Mouse (Mus musculus) MEL (cell line): ENCODE results near the gene Il6ra. TPM values are rescaled to one million over a fixed set of nuclear protein-coding genes. Genes with fewer than 3 reads are reported as not detected.
A peak's percentile ranks its signal among the peaks of the same experiment; 100 is the strongest.

Experiments
- DNase-seq: peaks from one replicate; pipeline ENCODE4 v3.0.0; 2011; ENCODE audit warnings: low read depth, low spot score
- H3K27ac ChIP-seq: 2 replicates; pipeline ENCODE4 v1.5.1; 2012; ENCODE audit warnings: low read depth, mild to moderate bottlenecking, control low read depth, low read length, moderate library complexity; ENCODE audit not compliant: control insufficient read depth
- H3K27me3 ChIP-seq, 2 experiments: fragments of 150-350 bp in 1 of 2; sonication (generic) in 1 of 2; 2 replicates each; pipeline ENCODE4 v1.6.1; 2012; ENCODE audit warnings: low read length in 2 of 2, mild to moderate bottlenecking in 2 of 2, improper control_type of control experiment in 1 of 2, moderate library complexity in 1 of 2; ENCODE audit not compliant: insufficient read depth in 2 of 2, control insufficient read depth in 1 of 2
- H3K36me3 ChIP-seq, 2 experiments: 2 replicates each; pipeline ENCODE4 v1.6.1; 2012 to 2014; ENCODE audit warnings: low read length in 2 of 2, improper control_type of control experiment in 1 of 2, inconsistent platforms in 1 of 2, mild to moderate bottlenecking in 1 of 2; ENCODE audit not compliant: insufficient read depth in 2 of 2, control insufficient read depth in 1 of 2
- H3K4me1 ChIP-seq, 2 experiments: fragments of 150-350 bp in 1 of 2; sonication (generic) in 1 of 2; 2 replicates each; pipeline ENCODE4 v1.6.1; 2012; ENCODE audit warnings: low read length in 2 of 2, improper control_type of control experiment in 1 of 2, mild to moderate bottlenecking in 1 of 2; ENCODE audit not compliant: insufficient read depth in 2 of 2, control insufficient read depth in 1 of 2
- H3K4me3 ChIP-seq, 2 experiments: fragments of 150-350 bp in 1 of 2; sonication (generic) in 1 of 2; 2 replicates each; pipeline ENCODE4 v1.5.1; 2012; ENCODE audit warnings: low read depth in 2 of 2, low read length in 2 of 2, mild to moderate bottlenecking in 2 of 2, moderate library complexity in 2 of 2, control low read depth in 1 of 2, improper control_type of control experiment in 1 of 2; ENCODE audit not compliant: control insufficient read depth in 1 of 2, insufficient read depth in 1 of 2
- H3K79me2 ChIP-seq: 2 replicates; pipeline ENCODE4 v1.6.1; 2012; ENCODE audit warnings: mild to moderate bottlenecking, low read length, moderate library complexity; ENCODE audit not compliant: control insufficient read depth, poor library complexity, insufficient read depth
- H3K9ac ChIP-seq: 2 replicates; pipeline ENCODE4 v1.6.1; 2012; ENCODE audit warnings: low read depth, mild to moderate bottlenecking, control low read depth, low read length, moderate library complexity; ENCODE audit not compliant: control insufficient read depth, poor library complexity, severe bottlenecking
- H3K9me3 ChIP-seq: fragments of 150-350 bp; sonication (generic); replicated peaks from 2 replicates; pipeline ENCODE4 v1.6.1; 2012; ENCODE audit warnings: mild to moderate bottlenecking, low read length, improper control_type of control experiment, moderate library complexity; ENCODE audit not compliant: insufficient read depth
- CHD1 ChIP-seq: IDR thresholded peaks from 2 replicates; pipeline ENCODE4 v1.6.1; 2012; ENCODE audit warnings: low read depth, mild to moderate bottlenecking, inconsistent platforms, low read length, improper control_type of control experiment
- CHD2 ChIP-seq: IDR thresholded peaks from 2 replicates; pipeline ENCODE4 v1.6.1; 2011; ENCODE audit warnings: low read length, improper control_type of control experiment
- E2F4 ChIP-seq: IDR thresholded peaks from 2 replicates; pipeline ENCODE4 v1.6.1; 2011; ENCODE audit warnings: low read depth, low read length, improper control_type of control experiment, borderline replicate concordance
- ELF1 ChIP-seq: IDR thresholded peaks from 2 replicates; pipeline ENCODE4 v1.6.1; 2014; ENCODE audit warnings: low read depth, mild to moderate bottlenecking, inconsistent platforms, low read length, improper control_type of control experiment, moderate library complexity
- EP300 ChIP-seq, 2 experiments: IDR thresholded peaks; 2 replicates each; pipeline ENCODE4 v1.6.1; 2011; ENCODE audit warnings: improper control_type of control experiment in 2 of 2, low read length in 2 of 2, low read depth in 1 of 2, mild to moderate bottlenecking in 1 of 2
- GABPA ChIP-seq: IDR thresholded peaks from 2 replicates; pipeline ENCODE4 v1.6.1; 2012; ENCODE audit warnings: low read depth, mild to moderate bottlenecking, inconsistent platforms, low read length, improper control_type of control experiment, moderate library complexity
- GATA1 ChIP-seq: IDR thresholded peaks from 2 replicates; pipeline ENCODE4 v1.6.1; 2011; ENCODE audit warnings: low read depth, low read length, improper control_type of control experiment
- JUND ChIP-seq: IDR thresholded peaks from 2 replicates; pipeline ENCODE4 v1.6.1; 2011; ENCODE audit warnings: low read depth, mild to moderate bottlenecking, improper control_type of control experiment, low read length
- MAFK ChIP-seq: IDR thresholded peaks from 2 replicates; pipeline ENCODE4 v1.6.1; 2011; ENCODE audit warnings: low read depth, mild to moderate bottlenecking, low read length, improper control_type of control experiment, borderline replicate concordance
- MAX ChIP-seq: IDR thresholded peaks from 2 replicates; pipeline ENCODE4 v1.6.1; 2011; ENCODE audit warnings: low read length, improper control_type of control experiment
- MAZ ChIP-seq: IDR thresholded peaks from 2 replicates; pipeline ENCODE4 v1.6.1; 2012; ENCODE audit warnings: low read depth, mild to moderate bottlenecking, inconsistent platforms, low read length, improper control_type of control experiment
- MXI1 ChIP-seq: IDR thresholded peaks from 2 replicates; pipeline ENCODE4 v1.6.1; 2011; ENCODE audit warnings: mild to moderate bottlenecking, low read depth, low read length, improper control_type of control experiment
- MYB ChIP-seq: IDR thresholded peaks from 2 replicates; pipeline ENCODE4 v1.6.1; 2011; ENCODE audit warnings: mild to moderate bottlenecking, low read depth, low read length, improper control_type of control experiment
- NRF1 ChIP-seq: IDR thresholded peaks from 2 replicates; pipeline ENCODE4 v1.6.1; 2014; ENCODE audit warnings: low read depth, mild to moderate bottlenecking, inconsistent platforms, low read length, improper control_type of control experiment, moderate library complexity; ENCODE audit not compliant: poor library complexity, insufficient read depth, severe bottlenecking
- POLR2A ChIP-seq, 2 experiments: IDR thresholded peaks; 2 replicates each; pipeline ENCODE4 v1.6.1; 2011 to 2012; ENCODE audit warnings: low read length in 2 of 2, mild to moderate bottlenecking in 2 of 2, control low read depth in 1 of 2, improper control_type of control experiment in 1 of 2, low read depth in 1 of 2, moderate library complexity in 1 of 2; ENCODE audit not compliant: control insufficient read depth in 1 of 2, insufficient read depth in 1 of 2, poor library complexity in 1 of 2
- POLR2AphosphoS2 ChIP-seq: IDR thresholded peaks from 2 replicates; pipeline ENCODE4 v1.6.1; 2011; ENCODE audit warnings: low read length, improper control_type of control experiment
- POLR2AphosphoS5 ChIP-seq: IDR thresholded peaks from 2 replicates; pipeline ENCODE4 v1.6.1; 2012; ENCODE audit warnings: low read depth, borderline replicate concordance, mild to moderate bottlenecking, inconsistent platforms, low read length, moderate library complexity, mixed read lengths
- RAD21 ChIP-seq: IDR thresholded peaks from 2 replicates; pipeline ENCODE4 v1.6.1; 2011; ENCODE audit warnings: mild to moderate bottlenecking, low read depth, low read length, improper control_type of control experiment
- RCOR1 ChIP-seq: IDR thresholded peaks from 2 replicates; pipeline ENCODE4 v1.6.1; 2012; ENCODE audit warnings: low read depth, mild to moderate bottlenecking, inconsistent platforms, low read length, improper control_type of control experiment
- SIN3A ChIP-seq: IDR thresholded peaks from 2 replicates; pipeline ENCODE4 v1.6.1; 2012; ENCODE audit warnings: low read length, improper control_type of control experiment, inconsistent platforms
- SMC3 ChIP-seq: IDR thresholded peaks from 2 replicates; pipeline ENCODE4 v1.6.1; 2011; ENCODE audit warnings: low read depth, low read length, improper control_type of control experiment
- TAL1 ChIP-seq: IDR thresholded peaks from 2 replicates; pipeline ENCODE4 v1.6.1; 2012; ENCODE audit warnings: mild to moderate bottlenecking, inconsistent platforms, low read length, moderate library complexity, mixed read lengths
- TBP ChIP-seq: IDR thresholded peaks from 2 replicates; pipeline ENCODE4 v1.8.0; 2011; ENCODE audit warnings: low read depth, low read length, improper control_type of control experiment
- TCF12 ChIP-seq: IDR thresholded peaks from 2 replicates; pipeline ENCODE4 v1.6.1; 2014; ENCODE audit warnings: low read depth, mild to moderate bottlenecking, inconsistent platforms, low read length, improper control_type of control experiment, moderate library complexity
- UBTF ChIP-seq: IDR thresholded peaks from 2 replicates; pipeline ENCODE4 v1.6.1; 2012; ENCODE audit warnings: low read depth, mild to moderate bottlenecking, inconsistent platforms, low read length, improper control_type of control experiment, moderate library complexity, borderline replicate concordance; ENCODE audit not compliant: insufficient read depth
- USF2 ChIP-seq, 2 experiments: IDR thresholded peaks; 2 replicates each; pipeline ENCODE4 v1.6.1; 2011 to 2012; ENCODE audit warnings: improper control_type of control experiment in 2 of 2, low read length in 2 of 2, borderline replicate concordance in 1 of 2, inconsistent platforms in 1 of 2, low read depth in 1 of 2, mild to moderate bottlenecking in 1 of 2; ENCODE audit not compliant: insufficient read depth in 1 of 2
- ZC3H11A ChIP-seq: IDR thresholded peaks from 2 replicates; pipeline ENCODE4 v1.6.1; 2012; ENCODE audit warnings: low read depth, mild to moderate bottlenecking, inconsistent platforms, low read length, improper control_type of control experiment
- ZMIZ1 ChIP-seq: IDR thresholded peaks from 2 replicates; pipeline ENCODE4 v1.6.1; 2012; ENCODE audit warnings: low read depth, mild to moderate bottlenecking, inconsistent platforms, low read length, improper control_type of control experiment, moderate library complexity
- polyA plus RNA-seq, 2 experiments: library from polyadenylated mRNA; stranded (reverse) in 1 of 2; unstranded in 1 of 2; fragments of >175 nt in 1 of 2; fragments of >200 nt in 1 of 2; gene quantifications; 2 replicates each; pipeline versions ENCODE4 v1.2.1 to v1.2.4; 2012; ENCODE audit warnings: low replicate concordance in 2 of 2, low read depth in 1 of 2; ENCODE audit not compliant: insufficient read length in 2 of 2, insufficient read depth in 1 of 2, missing spikeins in 1 of 2
- total RNA-seq: library from RNA; depleted of rRNA; stranded (reverse); fragments of 300-350 nt; gene quantifications from 2 replicates; pipeline ENCODE4 v1.2.3, GENCODE M21; 2012

Gene Il6ra
- total and polyA plus RNA-seq, 3 experiments: 0.15 to 3.4 TPM; not detected in 1

DNA sequence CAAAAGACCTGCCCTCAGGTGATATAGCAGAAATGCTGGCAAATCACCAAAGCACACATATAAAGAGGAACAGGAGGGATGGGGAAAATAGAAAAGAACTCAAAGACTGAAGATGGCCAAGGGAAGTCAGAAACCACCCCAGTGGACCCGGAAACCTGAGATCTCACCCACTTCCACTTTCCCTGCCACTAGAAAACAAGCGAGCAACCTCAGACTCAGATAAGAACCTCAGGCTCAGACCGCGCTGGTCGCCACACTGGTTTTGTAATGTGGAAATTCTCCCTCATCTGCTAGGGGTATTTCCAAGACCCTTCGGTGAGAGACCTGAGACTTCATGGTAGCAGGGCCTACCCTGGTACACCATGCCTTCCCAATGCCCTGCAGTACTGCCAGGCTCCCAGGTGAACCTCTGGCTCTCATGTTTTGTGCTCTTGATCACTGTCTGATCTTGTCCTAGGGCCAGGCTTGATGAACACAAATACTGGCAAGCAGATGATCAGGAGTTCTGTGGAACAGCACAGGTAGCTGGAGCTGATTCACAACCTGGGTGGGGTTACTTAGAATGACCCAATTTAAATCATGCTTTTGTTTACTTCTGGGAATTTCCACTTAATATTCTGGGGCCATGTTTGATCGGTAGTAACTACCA lies 25.3 kb downstream of the Il6ra start (continued):
- TF ChIP-seq TBP (0 out of 2 replicates have a peak, but pooled peaks have one; percentile 23), POLR2A (IDR thresholded peaks at IDR 0.05; ENCODE audit: control insufficient read depth in 1 of 2, insufficient read depth in 1 of 2, low read depth in 1 of 2, low read length in 2 of 2, poor library complexity in 1 of 2) (no peak), ZMIZ1 (no peak)

DNA sequence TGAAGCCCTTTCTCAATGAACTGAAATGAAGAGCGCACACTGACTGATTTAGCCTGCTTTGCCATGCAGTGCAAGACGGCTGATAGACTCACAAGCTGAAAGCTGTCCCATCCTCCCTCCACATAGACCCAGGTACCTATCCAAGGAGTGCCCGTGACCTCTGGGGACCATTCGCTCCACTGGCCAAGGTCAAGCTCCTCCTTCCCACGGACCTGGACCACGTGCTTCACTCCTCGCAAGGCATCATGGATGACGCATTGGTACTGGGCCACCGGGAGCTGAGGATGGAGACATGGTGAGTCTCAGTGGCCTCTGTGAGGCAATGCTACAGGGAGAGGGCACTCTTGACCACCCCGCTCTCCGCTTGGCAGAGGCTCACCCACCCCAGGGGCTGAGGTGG lies 27.2 kb downstream of the Il6ra start:
- no peak overlapping the region for H3K9ac ChIP-seq
- H3K79me2 ChIP-seq: no peaks in the 10 kb centered on the region
- H3K4me1 ChIP-seq: peaks cover 14 to 41% of the 10 kb centered on the region in 2 experiments
- H3K27me3 ChIP-seq: no peaks in the 10 kb centered on the region
- H3K9me3 ChIP-seq: no peaks in the 10 kb centered on the region
- no peak for DNase-seq
- no peak for TF ChIP-seq TAL1
- no peak overlapping the region for H3K27ac ChIP-seq
- peaks cover 0 to 29% of the 10 kb centered on the region in 2 experiments; a peak in 2 of 4 replicates for H3K36me3 ChIP-seq
- H3K4me3 ChIP-seq: no peak overlapping the region

DNA sequence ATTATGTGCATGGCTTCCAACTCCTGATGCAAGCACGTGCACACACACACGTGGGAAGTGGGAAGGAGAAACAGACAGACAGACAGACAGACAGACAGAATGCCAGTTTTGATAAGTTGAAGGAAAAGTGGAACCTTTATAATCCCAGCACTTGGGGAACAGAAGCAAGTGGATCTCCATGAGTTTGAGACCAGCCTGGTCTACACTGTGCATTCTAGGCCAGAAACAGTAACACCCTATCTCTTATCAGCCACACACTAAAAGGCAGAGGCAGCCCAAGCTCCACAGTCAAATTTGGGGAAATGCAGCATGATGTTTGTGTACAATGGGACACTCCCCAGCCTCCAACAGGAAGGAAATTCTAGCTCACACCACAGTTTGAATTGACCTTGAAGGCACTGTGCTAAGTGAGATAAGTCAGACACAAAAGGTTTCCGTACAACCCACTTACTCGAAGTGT lies 29.4 kb downstream of the Il6ra start:
- H3K4me3 ChIP-seq: peak overlapping the region in 1 of 2 experiments; percentile 5; a peak in 1 of 4 replicates
- peaks cover 17 to 50% of the 10 kb centered on the region in 2 experiments for H3K4me1 ChIP-seq
- DNase-seq: peak; percentile 92
- no peak for TF ChIP-seq POLR2AphosphoS5
- TF ChIP-seq POLR2AphosphoS2: no peak
- TF ChIP-seq NRF1: no peak
- TF ChIP-seq POLR2A (IDR thresholded peaks at IDR 0.05; ENCODE audit: control insufficient read depth in 1 of 2, insufficient read depth in 1 of 2, low read depth in 1 of 2, low read length in 2 of 2, poor library complexity in 1 of 2): peak in 1 of 2 experiments; percentile 42; a peak in 1 of 4 replicates
- peak; percentile 3; the same call in 1 of the 2 replicates for TF ChIP-seq SMC3
- TF ChIP-seq RCOR1: peak; percentile 51
- no peak for TF ChIP-seq UBTF
- TF ChIP-seq MAX: peak; percentile 93
- TF ChIP-seq JUND: 0 out of 2 replicates have a peak, but pooled peaks have one; percentile 29
- TF ChIP-seq E2F4: no peak
- TF ChIP-seq TAL1: peak; percentile 48
- no peak for TF ChIP-seq CHD1
- TF ChIP-seq MAZ: peak; percentile 53; the same call in 1 of the 2 replicates
- peak; percentile 70 to 75 for TF ChIP-seq EP300 (IDR thresholded peaks at IDR 0.05; ENCODE audit: low read depth in 1 of 2, low read length in 2 of 2)
- no peak for TF ChIP-seq GABPA
- no peak for TF ChIP-seq RAD21
- TF ChIP-seq SIN3A: peak; percentile 89
- peak; percentile 57; the same call in 1 of the 2 replicates for TF ChIP-seq TCF12
- TF ChIP-seq USF2 (IDR thresholded peaks at IDR 0.05; ENCODE audit: borderline replicate concordance in 1 of 2, insufficient read depth in 1 of 2, low read depth in 1 of 2, low read length in 2 of 2): no peak
- TF ChIP-seq ZC3H11A: no peak
- TF ChIP-seq CHD2: no peak
- TF ChIP-seq ELF1: no peak
- peak; percentile 91 for TF ChIP-seq GATA1
- TF ChIP-seq MAFK: 0 out of 2 replicates have a peak, but pooled peaks have one; percentile 26
- peak; percentile 88 for TF ChIP-seq MXI1
- TF ChIP-seq MYB: no peak

More for the DNA sequence above, 29.4 kb downstream of the Il6ra start:
- Histone ChIP-seq H3K9ac (peak overlapping the region; percentile 31; the same call in 1 of the 2 replicates), H3K79me2 (no peaks in the 10 kb centered on the region), H3K27me3 (no peaks in the 10 kb centered on the region), H3K27ac (peak overlapping the region; percentile 73), H3K9me3 (no peaks in the 10 kb centered on the region), H3K36me3 (peaks cover 0 to 34% of the 10 kb centered on the region in 2 experiments; a peak in 2 of 4 replicates)
